Mouse (Mus musculus) liver, embryonic 14.5 days (tissue): ENCODE results near the gene Papss1.

Experiments
- CTCF ChIP-seq: IDR thresholded peaks from 2 replicates; pipeline ENCODE4 v1.5.1; 2016; ENCODE audit warnings: antibody characterized with exemption, low read depth, control low read depth
- EP300 ChIP-seq: IDR thresholded peaks from 2 replicates; pipeline ENCODE4 v1.6.1; 2016; ENCODE audit warnings: antibody characterized with exemption, low read depth

DNA sequence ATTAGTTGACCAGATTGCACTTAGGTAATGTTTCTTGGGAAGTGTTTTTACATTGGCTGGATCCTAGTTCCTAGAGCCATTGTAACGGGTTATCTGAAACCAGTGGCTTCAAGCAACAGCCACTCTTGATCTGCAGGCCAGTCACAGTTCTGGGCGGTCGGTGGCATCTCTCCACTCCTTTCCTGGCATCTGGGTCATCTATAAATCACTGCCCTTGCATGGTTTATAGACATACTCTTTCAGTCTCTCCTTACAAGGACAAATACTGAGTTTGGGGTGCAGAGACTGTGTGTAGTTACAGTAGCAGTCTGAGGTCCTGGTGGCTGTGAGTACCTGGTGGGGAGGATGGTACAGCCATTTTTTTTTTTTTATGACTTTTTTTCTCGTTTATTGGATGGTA, 15.5 kb downstream of the Papss1 start:
- TF ChIP-seq CTCF (no peak), EP300 (no peak)
